Mouse (Mus musculus) MEL (cell line): ENCODE data around the gene Adgrf3.

ENCODE experiments used
- CTCF ChIP-seq, 3 experiments: IDR thresholded peaks in 2 of 3; conservative IDR thresholded peaks in 1 of 3; 2 replicates each; pipeline ENCODE4 v1.5.1; 2011 to 2012; ENCODE audit warnings: low read length in 3 of 3, low read depth in 2 of 3, mild to moderate bottlenecking in 2 of 3, improper control_type of control experiment in 1 of 3, inconsistent platforms in 1 of 3, mixed read lengths in 1 of 3, moderate library complexity in 1 of 3; ENCODE audit not compliant: control insufficient read depth in 1 of 3, insufficient read depth in 1 of 3, poor library complexity in 1 of 3, severe bottlenecking in 1 of 3
- MXI1 ChIP-seq: IDR thresholded peaks from 2 replicates; pipeline ENCODE4 v1.6.1; 2011; ENCODE audit warnings: mild to moderate bottlenecking, low read depth, low read length, improper control_type of control experiment

- TF ChIP-seq CTCF (IDR thresholded peaks at IDR 0.05 in 2 of 3, conservative IDR thresholded peaks at IDR 0.05 in 1 of 3; ENCODE audit: control insufficient read depth in 1 of 3, insufficient read depth in 1 of 3, low read depth in 2 of 3, low read length in 3 of 3, poor library complexity in 1 of 3, severe bottlenecking in 1 of 3) (no peak), MXI1 (no peak)
Measured at GRCm38 (mm10) chr5:30152413-30152812, 53.1 kb downstream of the Adgrf3 start.
